Mouse (Mus musculus) hindbrain, embryonic 13.5 days (tissue): ENCODE measurements around the gene A630076J17Rik. TPM values are rescaled to one million over a fixed set of nuclear protein-coding genes. Genes with fewer than 3 reads are reported as not detected.

Source experiments
- ATAC-seq: fragments of 200-750 bp; cut with Nextera tagmentation; 2 replicates; pipeline ENCODE4 v1.8.0; 2017; ENCODE audit warnings: moderate TSS enrichment; ENCODE audit not compliant: low FRiP score
- H3K27ac ChIP-seq: fragments of 300-500 bp; sonication (generic); 2 replicates; pipeline ENCODE4 v1.5.1; 2015; ENCODE audit warnings: inconsistent platforms, mild to moderate bottlenecking, moderate library complexity
- H3K27me3 ChIP-seq: fragments of 300-500 bp; sonication (generic); 2 replicates; pipeline ENCODE4 v1.6.1; 2015; ENCODE audit warnings: mild to moderate bottlenecking, inconsistent platforms
- H3K36me3 ChIP-seq: fragments of 300-500 bp; sonication (generic); 2 replicates; pipeline ENCODE4 v1.6.1; 2015; ENCODE audit warnings: mild to moderate bottlenecking, inconsistent platforms
- H3K4me1 ChIP-seq: fragments of 300-500 bp; sonication (generic); replicated peaks from 2 replicates; pipeline ENCODE4 v1.6.1; 2015; ENCODE audit warnings: inconsistent platforms
- H3K4me2 ChIP-seq: fragments of 300-500 bp; sonication (generic); 2 replicates; pipeline ENCODE4 v1.6.1; 2015; ENCODE audit warnings: inconsistent platforms, mild to moderate bottlenecking, moderate library complexity
- H3K4me3 ChIP-seq: fragments of 300-500 bp; sonication (generic); 2 replicates; pipeline ENCODE4 v1.5.1; 2015; ENCODE audit warnings: mild to moderate bottlenecking, inconsistent platforms
- H3K9ac ChIP-seq: fragments of 300-500 bp; sonication (generic); 2 replicates; pipeline ENCODE4 v1.6.1; 2015; ENCODE audit warnings: mild to moderate bottlenecking, inconsistent platforms
- H3K9me3 ChIP-seq: fragments of 300-500 bp; sonication (generic); 2 replicates; pipeline ENCODE4 v1.6.1; 2016; ENCODE audit warnings: inconsistent platforms
- WGBS: fragments of 180-500 bp; shearing (Covaris S2); methylation state at CpG from one replicate; pipeline ENCODE4 v1.1.7; 2015; 5-methylcytosine and 5-hydroxymethylcytosine counted together
- polyA plus RNA-seq: library from polyadenylated mRNA; unstranded; fragments of >200 nt; fragmentation: Nextera tagmentation; extraction: Ambion mirVana; gene quantifications from 2 replicates; pipeline ENCODE4 v1.2.1, GENCODE M21; 2015

The A630076J17Rik gene
- polyA plus RNA-seq, 1 experiment from 2014 or later = not detected

GRCm38 (mm10) chr3:107257924-107258323 is 27.5 kb downstream of the A630076J17Rik start:
- peaks cover 38% of the 10 kb centered on the region for H3K4me1 ChIP-seq
- H3K9me3 ChIP-seq = no peaks in the 10 kb centered on the region
- 0 out of 2 replicates have a peak, but pooled peaks cover 8% of the 10 kb centered on the region for H3K27me3 ChIP-seq
- no peak for ATAC-seq
- H3K36me3 ChIP-seq = no peaks in the 10 kb centered on the region
- H3K4me3 ChIP-seq = no peak overlapping the region
- H3K27ac ChIP-seq = peak overlapping the region; percentile 61; the same call in 1 of the 2 replicates
- H3K4me2 ChIP-seq = no peak overlapping the region
- 58% methylated on average over 5 of the region's 5 CpGs for WGBS
- H3K9ac ChIP-seq = no peak overlapping the region

- Histone ChIP-seq H3K9me3 (no peaks in the 10 kb centered on the region), H3K27me3 (0 out of 2 replicates have a peak, but pooled peaks cover 9% of the 10 kb centered on the region), H3K4me2 (no peak overlapping the region), H3K36me3 (no peaks in the 10 kb centered on the region), H3K27ac (peak overlapping the region; percentile 84), H3K4me1 (peaks cover 38% of the 10 kb centered on the region), H3K9ac (0 out of 2 replicates have a peak overlapping the region, but pooled peaks have one; percentile 2), H3K4me3 (no peak overlapping the region)
- WGBS = 42% methylated on average over 8 of the region's 8 CpGs
- peak; percentile 48 for ATAC-seq
Measured at GRCm38 (mm10) chr3:107260956-107261850, 30.8 kb downstream of the A630076J17Rik start.

DNA sequence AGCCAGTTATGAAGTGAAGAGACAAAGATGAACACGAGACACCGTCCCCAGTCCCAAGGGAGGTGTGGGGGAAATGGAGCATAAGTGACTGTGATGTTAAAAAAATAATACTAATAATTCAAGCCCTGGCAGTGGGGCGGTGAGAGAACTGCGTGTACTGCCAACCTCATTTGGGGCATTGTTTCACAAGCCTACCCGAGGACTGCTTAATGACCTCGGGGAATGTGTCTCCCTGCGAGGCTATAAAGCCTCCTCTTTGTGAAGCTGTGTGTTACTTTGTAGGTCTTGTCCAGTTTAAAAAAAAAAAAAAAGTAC is 31.4 kb downstream of the A630076J17Rik start:
- ATAC-seq = peak; percentile 29; the same call in 1 of the 2 replicates
- H3K9ac ChIP-seq = no peak overlapping the region

GRCm38 (mm10) chr3:107266814-107267345 is 36.5 kb downstream of the A630076J17Rik start:
- Histone ChIP-seq H3K4me3 (no peak overlapping the region), H3K9me3 (no peaks in the 10 kb centered on the region), H3K27ac (no peak overlapping the region), H3K9ac (no peak overlapping the region), H3K36me3 (no peaks in the 10 kb centered on the region), H3K27me3 (0 out of 2 replicates have a peak, but pooled peaks cover 10% of the 10 kb centered on the region), H3K4me1 (peaks cover 6% of the 10 kb centered on the region), H3K4me2 (no peak overlapping the region)
- 79% methylated on average over 2 of the region's 2 CpGs for WGBS
- no peak for ATAC-seq

More for the DNA sequence above, 31.4 kb downstream of the A630076J17Rik start:
- WGBS = 23% methylated on average over 7 of the region's 7 CpGs
- Histone ChIP-seq H3K4me2 (no peak overlapping the region), H3K4me3 (no peak overlapping the region), H3K27me3 (0 out of 2 replicates have a peak, but pooled peaks cover 10% of the 10 kb centered on the region), H3K4me1 (peaks cover 32% of the 10 kb centered on the region), H3K9me3 (no peaks in the 10 kb centered on the region), H3K27ac (peak overlapping the region; percentile 84), H3K36me3 (no peaks in the 10 kb centered on the region)

DNA sequence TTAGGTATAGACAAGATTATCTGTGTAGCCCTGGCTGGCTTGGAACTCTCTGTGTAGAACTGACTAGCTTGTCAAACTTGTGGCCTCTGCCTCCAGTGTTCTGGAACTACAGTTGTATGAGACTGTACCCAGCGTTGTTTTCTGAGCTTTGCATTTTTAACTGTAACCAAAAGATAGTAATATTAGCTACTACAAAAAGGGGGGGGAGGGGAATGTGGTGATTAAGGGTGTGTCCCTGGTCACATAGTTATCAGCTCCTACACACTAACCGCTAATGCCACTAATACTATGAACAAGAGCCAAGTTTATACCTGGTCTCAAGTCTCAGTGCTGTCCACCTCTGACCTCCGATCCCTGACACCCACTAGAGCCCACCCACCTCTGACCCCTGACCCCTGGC is 42.0 kb downstream of the A630076J17Rik start:
- H3K4me1 ChIP-seq = no peaks in the 10 kb centered on the region
- no peak overlapping the region for H3K27ac ChIP-seq
- H3K9ac ChIP-seq = no peak overlapping the region
- no peak overlapping the region for H3K4me3 ChIP-seq
- ATAC-seq = no peak
- no peaks in the 10 kb centered on the region for H3K9me3 ChIP-seq
- no peak overlapping the region for H3K4me2 ChIP-seq
- H3K36me3 ChIP-seq = no peaks in the 10 kb centered on the region
- 0 out of 2 replicates have a peak, but pooled peaks cover 6% of the 10 kb centered on the region for H3K27me3 ChIP-seq
- WGBS = 93% methylated on average over 3 of the region's 3 CpGs

DNA sequence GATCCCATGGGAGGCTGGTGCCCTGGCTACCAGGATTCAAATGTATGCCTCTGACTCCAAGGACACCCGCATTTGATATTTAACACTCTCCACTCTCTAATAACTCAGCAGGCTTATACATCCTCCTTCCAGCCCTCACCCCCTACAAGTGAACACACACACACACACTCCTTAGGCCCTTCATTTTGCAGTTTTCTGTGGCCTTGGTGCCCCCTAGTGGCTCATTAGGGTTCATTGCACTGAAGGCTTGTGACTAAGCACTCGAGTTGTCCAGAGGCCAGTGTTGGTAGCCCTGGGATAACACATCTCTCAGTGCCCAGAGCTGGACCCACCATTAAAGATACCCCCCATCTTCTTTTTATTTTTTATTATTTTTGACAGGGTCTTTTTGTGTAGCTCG is 43.4 kb downstream of the A630076J17Rik start:
- 0 out of 2 replicates have a peak, but pooled peaks cover 6% of the 10 kb centered on the region for H3K27me3 ChIP-seq
- no peaks in the 10 kb centered on the region for H3K36me3 ChIP-seq
- no peaks in the 10 kb centered on the region for H3K9me3 ChIP-seq
- peak; percentile 72 for ATAC-seq
- no peak overlapping the region for H3K27ac ChIP-seq
- WGBS = 14% methylated on average over 3 of the region's 3 CpGs
- H3K4me2 ChIP-seq = no peak overlapping the region
- no peak overlapping the region for H3K4me3 ChIP-seq
- H3K9ac ChIP-seq = no peak overlapping the region
- peaks cover 6% of the 10 kb centered on the region; the same call in 1 of the 2 replicates for H3K4me1 ChIP-seq

GRCm38 (mm10) chr3:107275351-107275750 is 44.9 kb downstream of the A630076J17Rik start:
- Histone ChIP-seq H3K36me3 (no peaks in the 10 kb centered on the region), H3K4me3 (no peak overlapping the region), H3K27me3 (0 out of 2 replicates have a peak, but pooled peaks cover 6% of the 10 kb centered on the region), H3K27ac (no peak overlapping the region), H3K9ac (no peak overlapping the region), H3K4me1 (peaks cover 17% of the 10 kb centered on the region), H3K4me2 (no peak overlapping the region), H3K9me3 (no peaks in the 10 kb centered on the region)
- WGBS = 69% methylated on average over 5 of the region's 5 CpGs
- ATAC-seq = no peak

DNA sequence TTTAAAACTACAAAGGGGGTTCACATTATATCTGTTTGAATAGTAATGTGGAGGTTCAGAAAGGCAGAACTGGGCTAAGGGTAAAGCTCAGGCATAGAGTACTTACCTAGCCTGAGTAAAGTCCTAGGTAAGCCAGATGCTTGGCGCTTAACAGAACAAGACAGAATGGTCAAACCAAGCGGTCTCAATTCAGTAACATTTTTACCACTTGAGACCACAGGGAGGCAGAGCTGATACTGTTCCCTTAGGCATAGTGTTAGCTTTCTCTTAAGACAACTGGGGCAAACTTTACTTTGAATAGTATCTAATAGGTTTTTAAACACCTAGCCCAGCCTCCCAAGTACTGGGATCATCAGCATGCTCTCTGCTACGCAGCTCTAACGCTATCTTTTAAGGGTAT is 45.6 kb downstream of the A630076J17Rik start:
- H3K9me3 ChIP-seq = no peaks in the 10 kb centered on the region
- no peak for ATAC-seq
- no peak overlapping the region for H3K9ac ChIP-seq
- H3K4me3 ChIP-seq = no peak overlapping the region
- H3K27me3 ChIP-seq = 0 out of 2 replicates have a peak, but pooled peaks cover 6% of the 10 kb centered on the region
- H3K36me3 ChIP-seq = no peaks in the 10 kb centered on the region
- H3K4me1 ChIP-seq = peaks cover 18% of the 10 kb centered on the region
- 63% methylated on average over 4 of the region's 4 CpGs for WGBS
- H3K27ac ChIP-seq = no peak overlapping the region
- no peak overlapping the region for H3K4me2 ChIP-seq

DNA sequence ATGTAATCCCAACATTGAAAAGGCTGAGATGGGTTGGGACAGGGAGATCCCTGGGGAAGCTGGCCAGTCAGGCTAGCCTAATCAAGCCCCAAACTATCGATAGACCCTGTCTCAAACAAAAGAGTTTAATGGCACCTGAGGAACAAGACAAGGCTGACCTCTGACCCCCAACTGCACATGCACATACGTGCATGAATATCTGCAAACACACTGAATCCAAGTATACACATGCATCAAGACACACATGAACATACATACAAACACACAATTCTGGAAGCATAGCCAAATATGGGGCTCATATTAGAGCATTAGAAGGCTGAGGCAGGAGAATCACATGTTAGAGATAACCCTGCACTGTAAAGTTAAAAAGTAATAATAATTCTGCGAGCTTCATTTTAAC is 46.2 kb downstream of the A630076J17Rik start:
- Histone ChIP-seq H3K9ac (no peak overlapping the region), H3K27me3 (0 out of 2 replicates have a peak, but pooled peaks cover 6% of the 10 kb centered on the region), H3K4me1 (peaks cover 18% of the 10 kb centered on the region), H3K9me3 (no peaks in the 10 kb centered on the region), H3K36me3 (no peaks in the 10 kb centered on the region), H3K27ac (no peak overlapping the region), H3K4me3 (no peak overlapping the region), H3K4me2 (no peak overlapping the region)
- 90% methylated on average over 3 of the region's 3 CpGs for WGBS
- no peak for ATAC-seq

DNA sequence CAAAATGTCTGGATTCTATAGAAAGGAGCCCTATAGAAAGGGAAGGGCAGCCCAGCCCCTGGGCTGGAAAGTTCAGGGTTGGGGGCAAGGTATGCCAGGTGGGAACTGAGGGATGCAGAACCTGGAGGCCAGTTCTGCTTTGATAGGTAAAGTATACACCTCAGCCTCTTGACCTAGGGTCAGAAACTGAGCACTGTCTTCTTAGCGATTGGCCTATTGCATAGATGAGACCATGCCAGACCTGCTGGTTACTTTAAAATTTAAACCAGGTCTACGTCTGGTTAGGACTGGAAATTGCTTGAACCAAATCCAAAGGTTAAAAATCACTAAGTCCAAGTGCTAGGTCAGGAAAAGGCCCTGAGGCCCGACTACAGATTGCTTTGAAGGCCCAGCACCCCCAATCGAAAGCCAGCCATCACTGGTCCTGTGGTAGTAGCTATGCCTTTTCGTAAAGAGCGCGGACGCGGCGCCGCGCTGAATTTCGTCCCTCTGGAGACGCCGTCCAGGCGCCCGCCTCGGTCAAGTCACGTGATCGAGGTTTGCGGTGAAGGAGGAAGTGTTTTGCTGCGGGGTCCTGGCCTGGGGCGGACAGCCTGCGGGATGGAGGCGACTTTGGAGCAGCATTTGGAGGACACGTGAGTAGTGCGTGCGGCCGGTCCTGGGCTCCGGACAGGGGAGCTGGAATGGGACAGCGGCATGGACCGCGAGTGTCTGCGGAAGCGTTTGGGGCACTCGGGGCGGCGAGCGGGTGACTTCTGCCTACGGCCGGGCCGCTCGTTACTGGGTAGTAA is 48.3 kb downstream of the A630076J17Rik start, which contains the start of gene Lamtor5:
Lamtor5 (plus strand) TSS at position 380 of the 791 bp plus-strand sequence.
- Histone ChIP-seq H3K4me2 (peak within 1 kb of the TSS; percentile 72), H3K9ac (peak within 1 kb of the TSS; percentile 83), H3K27ac (no peak within 1 kb of the TSS), H3K36me3 (peaks cover 15% of the 10 kb centered on the region), H3K27me3 (0 out of 2 replicates have a peak, but pooled peaks cover 6% of the 10 kb centered on the region), H3K4me1 (peaks cover 18% of the 10 kb centered on the region), H3K4me3 (peak within 1 kb of the TSS; percentile 89), H3K9me3 (no peaks in the 10 kb centered on the region)
- peak; percentile 92 for ATAC-seq
- WGBS = 4% methylated on average over 43 of the region's 43 CpGs
